Mouse (Mus musculus): ENCODE measurements around the gene Slc37a3. TPM values are rescaled to one million over a fixed set of nuclear protein-coding genes. Genes with fewer than 3 reads are reported as not detected.

The Slc37a3 gene
- polyA plus RNA-seq, 1 experiment from 2014 or later = 69.3 TPM

Other genes starting within 250 kb of the Slc37a3 start
- gene Kdm7a, start 170.9 kb downstream of the Slc37a3 start, polyA plus RNA-seq (2014; fragmentation: Nextera tagmentation; extraction: Ambion mirVana) = 6.4 and 10.7 TPM in 2 replicates
- 0.17 TPM in 1 of 2 replicates, not detected in the other for gene Rab19, start 3.5 kb upstream of the Slc37a3 start, polyA plus RNA-seq (2014; fragmentation: Nextera tagmentation; extraction: Ambion mirVana)
- 244 and 294 TPM in 2 replicates for gene Mkrn1, start 42.8 kb upstream of the Slc37a3 start, polyA plus RNA-seq (2014; fragmentation: Nextera tagmentation; extraction: Ambion mirVana)
- gene Dennd2a, start 180.2 kb upstream of the Slc37a3 start, polyA plus RNA-seq (2014; fragmentation: Nextera tagmentation; extraction: Ambion mirVana) = 23.3 and 31.5 TPM in 2 replicates
- 34.5 and 48.7 TPM in 2 replicates for gene Adck2, start 196.2 kb upstream of the Slc37a3 start, polyA plus RNA-seq (2014; fragmentation: Nextera tagmentation; extraction: Ambion mirVana)
- 0.58 TPM in 1 of 2 replicates, not detected in the other for gene Gm42420, start 208.1 kb upstream of the Slc37a3 start, polyA plus RNA-seq (2014; fragmentation: Nextera tagmentation; extraction: Ambion mirVana)
- gene Ndufb2, start 214.9 kb upstream of the Slc37a3 start, polyA plus RNA-seq (2014; fragmentation: Nextera tagmentation; extraction: Ambion mirVana) = 404 and 530 TPM in 2 replicates